Mouse (Mus musculus): Measurements from ENCODE around the gene Eng. TPM values are rescaled to one million over a fixed set of nuclear protein-coding genes. Genes with fewer than 3 reads are reported as not detected.
A peak's percentile ranks its signal among the peaks of the same experiment; 100 is the strongest.

The Eng gene
- polyA plus RNA-seq, 1 experiment from 2014 or later = 33.0 TPM

GRCm38 (mm10) chr2:32720681-32721229, 74.4 kb downstream of the Eng start, which contains the start of gene Sh2d3c:
Gene Sh2d3c, plus strand, starts transcription at chr2:32721055.
- Histone ChIP-seq H3K4me3 (no peak within 1 kb of the TSS), H3K27me3 (replicated peaks) (no peaks in the 10 kb centered on the region), H3K27ac (no peak within 1 kb of the TSS), H3K36me3 (no peaks in the 10 kb centered on the region), H3K4me2 (replicated peaks) (no peak within 1 kb of the TSS; the same call in 1 of the 2 replicates), H3K9ac (no peak within 1 kb of the TSS), H3K9me3 (no peaks in the 10 kb centered on the region), H3K4me1 (peaks cover 11% of the 10 kb centered on the region)
- no peak for ATAC-seq (ENCODE audit: low FRiP score, low read depth)
- WGBS = 61% methylated on average over 8 of the region's 8 CpGs

- 0 out of 2 replicates have a peak overlapping the region, but pooled peaks have one; percentile 4 for H3K27ac ChIP-seq
Observed at GRCm38 (mm10) chr2:32722046-32722445, 75.7 kb downstream of the Eng start.

GRCm38 (mm10) chr2:32722581-32722980, 76.2 kb downstream of the Eng start:
- Histone ChIP-seq H3K36me3 (no peaks in the 10 kb centered on the region), H3K4me2 (replicated peaks) (no peak overlapping the region), H3K9me3 (no peaks in the 10 kb centered on the region), H3K4me3 (no peak overlapping the region), H3K4me1 (peaks cover 14% of the 10 kb centered on the region), H3K27ac (no peak overlapping the region), H3K27me3 (replicated peaks) (no peaks in the 10 kb centered on the region), H3K9ac (no peak overlapping the region)
- WGBS = 77% methylated on average over 3 of the region's 3 CpGs
- ATAC-seq (ENCODE audit: low FRiP score, low read depth) = no peak

More at GRCm38 (mm10) chr2:32722046-32722445, 75.7 kb downstream of the Eng start:
- ATAC-seq (ENCODE audit: low FRiP score, low read depth) = no peak
- H3K27me3 ChIP-seq (replicated peaks) = no peaks in the 10 kb centered on the region
- no peak overlapping the region for H3K4me3 ChIP-seq
- no peaks in the 10 kb centered on the region for H3K36me3 ChIP-seq
- 59% methylated on average over 6 of the region's 6 CpGs for WGBS
- no peaks in the 10 kb centered on the region for H3K9me3 ChIP-seq
- no peak overlapping the region for H3K4me2 ChIP-seq (replicated peaks)
- peaks cover 12% of the 10 kb centered on the region for H3K4me1 ChIP-seq
- H3K9ac ChIP-seq = no peak overlapping the region

- no peaks in the 10 kb centered on the region for H3K27me3 ChIP-seq (replicated peaks)
- H3K36me3 ChIP-seq = no peaks in the 10 kb centered on the region
- H3K4me1 ChIP-seq = peaks cover 9% of the 10 kb centered on the region
- 85% methylated on average over 4 of the region's 4 CpGs for WGBS
- ATAC-seq (ENCODE audit: low FRiP score, low read depth) = no peak
- no peaks in the 10 kb centered on the region for H3K9me3 ChIP-seq
- H3K4me3 ChIP-seq = no peak overlapping the region
- no peak overlapping the region for H3K27ac ChIP-seq
- H3K4me2 ChIP-seq (replicated peaks) = no peak overlapping the region
- no peak overlapping the region for H3K9ac ChIP-seq
Observed at GRCm38 (mm10) chr2:32724149-32724548, 77.8 kb downstream of the Eng start.

- Histone ChIP-seq H3K4me1 (peaks cover 9% of the 10 kb centered on the region), H3K9ac (no peak overlapping the region), H3K4me3 (no peak overlapping the region), H3K9me3 (no peaks in the 10 kb centered on the region), H3K36me3 (no peaks in the 10 kb centered on the region), H3K4me2 (replicated peaks) (no peak overlapping the region), H3K27ac (no peak overlapping the region), H3K27me3 (replicated peaks) (no peaks in the 10 kb centered on the region)
- no peak for ATAC-seq (ENCODE audit: low FRiP score, low read depth)
- 78% methylated on average over 16 of the region's 16 CpGs for WGBS
Observed at GRCm38 (mm10) chr2:32724832-32725790, 78.7 kb downstream of the Eng start.

- Histone ChIP-seq H3K36me3 (no peaks in the 10 kb centered on the region), H3K4me3 (peak overlapping the region; percentile 33), H3K27ac (no peak overlapping the region), H3K4me2 (replicated peaks) (peak overlapping the region; percentile 57), H3K9me3 (no peaks in the 10 kb centered on the region), H3K27me3 (replicated peaks) (no peaks in the 10 kb centered on the region), H3K4me1 (peaks cover 14% of the 10 kb centered on the region; the same call in 1 of the 2 replicates), H3K9ac (peak overlapping the region; percentile 14; the same call in 1 of the 2 replicates)
- WGBS = under 1% methylated on average over 16 of the region's 16 CpGs
- ATAC-seq (ENCODE audit: low FRiP score, low read depth) = peak; percentile 94
Observed at GRCm38 (mm10) chr2:32727435-32727834, 81.0 kb downstream of the Eng start.

- Histone ChIP-seq H3K27me3 (replicated peaks) (no peaks in the 10 kb centered on the region), H3K9ac (no peak overlapping the region), H3K36me3 (no peaks in the 10 kb centered on the region), H3K4me1 (peaks cover 14% of the 10 kb centered on the region; the same call in 1 of the 2 replicates), H3K27ac (no peak overlapping the region), H3K9me3 (no peaks in the 10 kb centered on the region), H3K4me3 (peak overlapping the region; percentile 33; the same call in 1 of the 2 replicates), H3K4me2 (replicated peaks) (peak overlapping the region; percentile 57)
- no peak for ATAC-seq (ENCODE audit: low FRiP score, low read depth)
- WGBS = 49% methylated on average over 7 of the region's 7 CpGs
Observed at GRCm38 (mm10) chr2:32728463-32728862, 82.1 kb downstream of the Eng start.

GRCm38 (mm10) chr2:32729547-32729946, 83.2 kb downstream of the Eng start:
- 57% methylated on average over 4 of the region's 4 CpGs for WGBS
- Histone ChIP-seq H3K9ac (no peak overlapping the region), H3K4me2 (replicated peaks) (no peak overlapping the region; the same call in 1 of the 2 replicates), H3K27ac (no peak overlapping the region), H3K4me1 (peaks cover 17% of the 10 kb centered on the region; the same call in 1 of the 2 replicates), H3K9me3 (no peaks in the 10 kb centered on the region), H3K4me3 (no peak overlapping the region), H3K36me3 (no peaks in the 10 kb centered on the region), H3K27me3 (replicated peaks) (no peaks in the 10 kb centered on the region)
- no peak for ATAC-seq (ENCODE audit: low FRiP score, low read depth)

- peaks cover 19% of the 10 kb centered on the region; the same call in 1 of the 2 replicates for H3K4me1 ChIP-seq
- no peaks in the 10 kb centered on the region for H3K27me3 ChIP-seq (replicated peaks)
- ATAC-seq (ENCODE audit: low FRiP score, low read depth) = no peak
- no peak overlapping the region for H3K4me3 ChIP-seq
- H3K36me3 ChIP-seq = no peaks in the 10 kb centered on the region
- WGBS = 54% methylated on average over 11 of the region's 11 CpGs
- no peaks in the 10 kb centered on the region for H3K9me3 ChIP-seq
- 0 out of 2 replicates have a peak overlapping the region, but pooled peaks have one; percentile 17 for H3K9ac ChIP-seq
- no peak overlapping the region; the same call in 1 of the 2 replicates for H3K27ac ChIP-seq
- H3K4me2 ChIP-seq (replicated peaks) = peak overlapping the region; percentile 27
Observed at GRCm38 (mm10) chr2:32730854-32731253, 84.5 kb downstream of the Eng start.

- H3K4me2 ChIP-seq (replicated peaks) = no peak overlapping the region
- H3K4me3 ChIP-seq = no peak overlapping the region
- H3K9ac ChIP-seq = no peak overlapping the region
- peaks cover 19% of the 10 kb centered on the region; the same call in 1 of the 2 replicates for H3K4me1 ChIP-seq
- H3K36me3 ChIP-seq = no peaks in the 10 kb centered on the region
- ATAC-seq (ENCODE audit: low FRiP score, low read depth) = no peak
- H3K9me3 ChIP-seq = no peaks in the 10 kb centered on the region
- H3K27me3 ChIP-seq (replicated peaks) = no peaks in the 10 kb centered on the region
- 78% methylated on average over 4 of the region's 4 CpGs for WGBS
- no peak overlapping the region for H3K27ac ChIP-seq
Observed at GRCm38 (mm10) chr2:32731911-32732310, 85.5 kb downstream of the Eng start.

Data from neural tube, embryonic 12.5 days (tissue).